Mouse (Mus musculus): ENCODE data around the gene Sh3tc1.

DNA sequence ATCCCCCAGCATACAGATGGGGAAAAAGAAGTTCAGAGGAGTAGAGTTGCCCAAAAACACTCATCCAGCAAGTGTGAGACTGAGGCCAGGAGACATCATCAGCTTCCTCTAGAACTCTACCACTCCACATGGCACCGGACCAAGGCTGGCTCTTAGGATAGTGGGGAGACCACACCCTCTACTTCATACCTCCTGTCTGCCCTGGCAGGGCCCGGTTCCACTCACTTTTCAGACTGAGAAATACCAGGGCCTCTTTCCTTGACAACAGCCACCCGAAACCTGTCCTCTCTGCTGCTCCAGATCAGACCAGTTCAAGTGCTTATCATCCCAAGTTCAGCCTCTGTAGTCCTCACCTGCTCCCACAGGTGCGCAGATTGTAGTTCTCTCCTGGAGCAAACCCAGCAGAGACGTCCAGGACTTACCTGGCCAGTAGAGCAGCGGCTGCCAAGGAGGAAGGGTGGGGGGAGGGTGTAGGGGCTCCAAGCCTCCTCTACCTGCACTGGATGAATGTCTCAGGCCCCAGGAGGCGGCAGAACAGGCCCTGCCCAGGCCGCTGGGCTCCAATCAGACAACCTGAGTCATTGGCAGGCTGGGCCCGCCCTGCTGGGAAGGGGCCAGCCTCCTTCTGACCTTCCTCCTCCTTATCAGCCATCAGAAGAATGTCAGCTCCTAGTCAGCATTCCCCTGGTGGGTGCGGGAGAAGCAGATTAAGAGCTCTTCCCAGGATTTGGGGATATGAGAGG lies at the start of gene Sh3tc1:
- TF ChIP-seq POLR2A (IDR thresholded peaks at IDR 0.05; ENCODE audit: control insufficient read depth, extremely low read depth, insufficient read depth, low read length, poor library complexity) (no peak), CTCF (IDR thresholded peaks at IDR 0.05; ENCODE audit: borderline replicate concordance, control insufficient read depth, extremely low read depth, insufficient read depth, low read length, poor library complexity) (no peak)
